Mouse (Mus musculus): ENCODE measurements around the gene Hc. TPM values are rescaled to one million over a fixed set of nuclear protein-coding genes. Genes with fewer than 3 reads are reported as not detected.

The Hc gene
- polyA plus RNA-seq, 1 experiment from 2014 or later = 0.31 TPM

DNA sequence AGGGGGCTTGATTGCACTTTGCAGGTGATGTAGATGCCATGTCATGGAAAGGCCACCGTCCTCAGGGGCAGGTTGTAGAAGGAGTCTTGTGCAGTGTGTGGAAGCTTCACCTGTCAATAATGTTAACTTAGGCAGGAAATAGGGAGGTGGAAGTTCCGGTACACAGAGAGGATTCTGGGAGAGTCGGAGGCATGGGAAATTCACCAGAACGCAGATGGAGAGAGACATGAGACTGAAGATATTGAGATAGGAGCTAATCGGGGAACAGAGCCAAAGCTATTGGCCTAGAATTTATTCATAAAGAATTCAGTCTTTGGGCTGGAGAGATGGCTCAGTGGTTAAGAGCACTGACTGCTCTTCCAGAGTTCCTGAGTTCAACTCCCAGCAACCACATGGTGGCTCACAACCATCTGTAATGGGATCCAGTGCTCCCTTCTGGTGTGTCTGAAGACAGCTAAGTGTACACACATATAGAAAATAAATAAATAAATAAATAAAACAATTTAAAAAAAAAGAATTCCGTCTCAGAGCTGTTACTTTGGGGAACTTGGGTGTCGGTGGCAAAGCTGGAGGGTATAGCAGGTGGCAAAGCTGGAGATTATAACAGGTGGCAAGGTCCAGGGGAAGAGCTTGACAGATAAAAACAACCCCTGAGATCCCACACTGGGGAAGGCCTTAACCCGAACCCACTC lies 94.8 kb downstream of the Hc start:
- WGBS = 77% methylated on average over 8 of the region's 8 CpGs
- H3K36me3 ChIP-seq = no peaks in the 10 kb centered on the region
- no peaks in the 10 kb centered on the region for H3K9me3 ChIP-seq
- peaks cover 19% of the 10 kb centered on the region for H3K4me1 ChIP-seq
- no peak overlapping the region for H3K4me3 ChIP-seq
- no peak for DNase-seq (ENCODE audit: low spot score)
- H3K27ac ChIP-seq = no peak overlapping the region
- peaks cover 1% of the 10 kb centered on the region for H3K27me3 ChIP-seq (ENCODE audit: insufficient read depth, poor library complexity, severe bottlenecking)

DNA sequence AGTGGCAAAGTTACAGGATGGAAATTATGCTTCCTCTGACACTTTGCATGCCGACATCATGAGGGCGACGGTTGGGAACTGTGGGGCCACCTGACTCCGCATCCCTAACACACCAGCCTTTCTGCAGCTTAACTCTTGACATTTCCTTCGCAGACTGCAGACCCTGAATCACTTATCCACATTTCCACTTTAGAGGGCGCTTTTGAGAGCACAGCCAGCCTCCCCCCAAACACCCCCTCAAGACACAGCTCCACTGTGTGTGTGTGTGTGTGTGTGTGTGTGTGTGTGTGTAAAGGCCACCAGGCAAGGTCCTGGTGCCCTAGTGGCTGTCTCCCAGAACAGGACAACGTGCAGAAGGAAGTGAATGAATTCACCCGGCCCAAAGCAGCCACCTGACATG lies 95.4 kb downstream of the Hc start:
- Histone ChIP-seq H3K9me3 (no peaks in the 10 kb centered on the region), H3K27ac (0 out of 2 replicates have a peak overlapping the region, but pooled peaks have one; percentile 59), H3K36me3 (no peaks in the 10 kb centered on the region), H3K4me1 (peaks cover 24% of the 10 kb centered on the region), H3K4me3 (no peak overlapping the region), H3K27me3 (ENCODE audit: insufficient read depth, poor library complexity, severe bottlenecking) (peaks cover 7% of the 10 kb centered on the region)
- 72% methylated on average over 8 of the region's 8 CpGs for WGBS
- no peak for DNase-seq (ENCODE audit: low spot score)

DNA sequence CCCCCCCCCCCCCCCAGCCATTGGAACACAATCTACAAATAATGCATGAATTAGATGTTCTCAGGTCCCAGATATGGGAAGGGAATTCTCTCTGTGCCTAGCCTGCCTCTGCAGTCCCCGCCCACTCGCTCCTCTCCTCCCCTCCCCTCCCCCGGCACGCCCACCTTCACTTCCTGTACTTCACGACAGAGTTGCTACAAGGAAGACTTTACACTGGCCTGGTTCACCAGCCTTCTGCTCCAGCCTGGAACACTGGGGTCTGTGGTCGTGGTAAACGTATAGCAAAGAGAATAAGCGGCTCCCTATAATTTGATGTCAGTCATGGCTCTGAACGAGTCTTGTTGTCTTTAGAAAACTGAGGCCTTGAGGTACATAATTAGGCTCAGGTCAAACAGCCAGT lies 95.9 kb downstream of the Hc start:
- H3K36me3 ChIP-seq = no peaks in the 10 kb centered on the region
- peak; percentile 83 for DNase-seq (ENCODE audit: low spot score)
- peaks cover 24% of the 10 kb centered on the region for H3K4me1 ChIP-seq
- no peaks in the 10 kb centered on the region for H3K9me3 ChIP-seq
- H3K4me3 ChIP-seq = 0 out of 2 replicates have a peak overlapping the region, but pooled peaks have one; percentile 18
- H3K27ac ChIP-seq = peak overlapping the region; percentile 59; the same call in 1 of the 2 replicates
- WGBS = 38% methylated on average over 8 of the region's 9 CpGs
- H3K27me3 ChIP-seq (ENCODE audit: insufficient read depth, poor library complexity, severe bottlenecking) = peaks cover 8% of the 10 kb centered on the region

DNA sequence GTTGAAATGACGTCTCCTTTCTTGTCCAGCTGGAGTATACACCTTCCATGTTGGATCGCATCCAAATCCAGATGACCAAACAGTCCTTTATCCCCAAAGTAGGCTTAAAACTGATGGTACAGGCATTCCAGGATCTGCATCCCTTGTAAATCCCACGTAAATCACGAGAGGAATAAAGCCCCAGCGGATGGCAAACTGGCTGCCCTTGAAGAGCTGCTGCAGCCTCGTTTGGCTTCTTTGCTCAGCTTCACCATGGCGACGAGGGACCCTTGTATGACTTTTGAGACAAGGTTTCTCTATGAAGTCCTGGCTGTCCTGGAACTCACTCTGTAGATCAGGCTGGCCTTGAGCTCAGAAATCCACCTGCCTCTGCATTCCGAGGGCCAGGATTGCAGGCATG lies 96.6 kb downstream of the Hc start:
- Histone ChIP-seq H3K4me1 (peaks cover 24% of the 10 kb centered on the region), H3K27me3 (ENCODE audit: insufficient read depth, poor library complexity, severe bottlenecking) (peaks cover 8% of the 10 kb centered on the region), H3K36me3 (no peaks in the 10 kb centered on the region), H3K9me3 (no peaks in the 10 kb centered on the region), H3K27ac (no peak overlapping the region), H3K4me3 (no peak overlapping the region)
- DNase-seq (ENCODE audit: low spot score) = no peak
- 79% methylated on average over 9 of the region's 9 CpGs for WGBS

- no peak overlapping the region for H3K4me3 ChIP-seq
- no peak for DNase-seq (ENCODE audit: low spot score)
- WGBS = 87% methylated on average over 6 of the region's 6 CpGs
- H3K27ac ChIP-seq = no peak overlapping the region
- H3K9me3 ChIP-seq = no peaks in the 10 kb centered on the region
- H3K4me1 ChIP-seq = peaks cover 24% of the 10 kb centered on the region
- H3K36me3 ChIP-seq = no peaks in the 10 kb centered on the region
- peaks cover 8% of the 10 kb centered on the region for H3K27me3 ChIP-seq (ENCODE audit: insufficient read depth, poor library complexity, severe bottlenecking)
Measured at GRCm38 (mm10) chr2:34964230-34964629, 97.0 kb downstream of the Hc start.

DNA sequence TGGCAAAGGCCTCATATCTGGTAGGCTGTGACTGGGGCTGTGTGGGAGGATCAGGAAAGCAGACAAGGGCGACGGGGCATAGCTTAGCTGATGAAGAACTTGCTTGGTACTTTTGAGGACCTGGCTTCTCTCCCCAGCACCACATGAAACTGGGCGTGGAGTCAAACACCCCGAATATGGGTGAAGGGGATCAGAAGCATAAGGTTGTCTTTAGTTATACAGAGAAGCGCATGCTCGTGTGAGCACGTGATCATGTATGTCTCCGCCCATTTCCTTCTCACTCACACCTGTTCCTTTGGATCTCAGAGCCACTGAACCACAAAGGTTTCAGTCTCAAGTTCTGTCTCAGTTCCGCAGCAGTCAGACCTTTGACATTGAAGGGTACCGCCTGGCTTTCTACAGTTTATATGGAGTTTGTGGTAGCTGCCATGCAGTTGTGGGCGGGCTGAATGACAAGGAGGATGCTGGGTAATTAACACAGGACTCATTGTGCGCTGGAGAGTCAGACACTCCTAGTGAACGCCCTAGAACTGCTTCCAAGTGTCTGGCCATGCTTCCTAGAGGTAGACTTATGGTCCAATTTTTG lies 97.8 kb downstream of the Hc start:
- peaks cover 8% of the 10 kb centered on the region for H3K27me3 ChIP-seq (ENCODE audit: insufficient read depth, poor library complexity, severe bottlenecking)
- H3K27ac ChIP-seq = no peak overlapping the region
- no peaks in the 10 kb centered on the region for H3K9me3 ChIP-seq
- no peaks in the 10 kb centered on the region for H3K36me3 ChIP-seq
- WGBS = 81% methylated on average over 13 of the region's 13 CpGs
- no peak overlapping the region for H3K4me3 ChIP-seq
- H3K4me1 ChIP-seq = peaks cover 24% of the 10 kb centered on the region
- no peak for DNase-seq (ENCODE audit: low spot score)

DNA sequence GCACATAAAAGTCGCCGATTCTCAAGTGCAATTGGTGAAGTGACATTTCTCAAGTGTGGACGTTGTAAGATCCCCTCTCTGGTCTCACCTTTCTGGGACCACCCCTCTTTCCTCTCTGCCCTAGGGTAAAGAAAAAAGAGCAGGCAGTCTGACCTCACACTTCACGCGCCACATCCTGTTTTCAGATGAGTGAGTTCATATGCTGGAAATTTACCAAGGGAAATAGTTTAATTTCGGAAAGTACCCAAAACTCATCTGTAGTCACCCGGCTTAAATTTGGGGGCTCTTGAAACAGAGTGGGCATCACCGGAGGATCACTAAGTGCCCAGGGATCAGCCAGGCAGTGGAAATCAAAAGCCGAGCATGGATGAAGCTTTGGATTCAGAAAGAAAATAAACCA lies 98.3 kb downstream of the Hc start:
- peaks cover 24% of the 10 kb centered on the region for H3K4me1 ChIP-seq
- no peak overlapping the region for H3K27ac ChIP-seq
- H3K4me3 ChIP-seq = no peak overlapping the region
- no peaks in the 10 kb centered on the region for H3K36me3 ChIP-seq
- DNase-seq (ENCODE audit: low spot score) = no peak
- no peaks in the 10 kb centered on the region for H3K9me3 ChIP-seq
- peaks cover 8% of the 10 kb centered on the region for H3K27me3 ChIP-seq (ENCODE audit: insufficient read depth, poor library complexity, severe bottlenecking)
- WGBS = 81% methylated on average over 9 of the region's 9 CpGs

- H3K9me3 ChIP-seq = no peaks in the 10 kb centered on the region
- no peak overlapping the region for H3K4me3 ChIP-seq
- 76% methylated on average over 2 of the region's 2 CpGs for WGBS
- H3K36me3 ChIP-seq = no peaks in the 10 kb centered on the region
- no peak for DNase-seq (ENCODE audit: low spot score)
- peaks cover 24% of the 10 kb centered on the region for H3K4me1 ChIP-seq
- peaks cover 8% of the 10 kb centered on the region for H3K27me3 ChIP-seq (ENCODE audit: insufficient read depth, poor library complexity, severe bottlenecking)
- no peak overlapping the region for H3K27ac ChIP-seq
Measured at GRCm38 (mm10) chr2:34962211-34962610, 99.0 kb downstream of the Hc start.

- Histone ChIP-seq H3K9me3 (no peaks in the 10 kb centered on the region), H3K4me1 (peaks cover 24% of the 10 kb centered on the region), H3K36me3 (no peaks in the 10 kb centered on the region), H3K27me3 (ENCODE audit: insufficient read depth, poor library complexity, severe bottlenecking) (peaks cover 8% of the 10 kb centered on the region), H3K4me3 (peak within 1 kb of the TSS; percentile 56), H3K27ac (peak within 1 kb of the TSS; percentile 74; the same call in 1 of the 2 replicates)
- 11% methylated on average over 20 of the region's 20 CpGs for WGBS
- DNase-seq (ENCODE audit: low spot score) = no peak
Measured at GRCm38 (mm10) chr2:34961481-34962036, 99.7 kb downstream of the Hc start, which contains the start of gene Traf1. TSS of gene Traf1 (minus strand) at chr2:34961772.

- Histone ChIP-seq H3K27me3 (ENCODE audit: insufficient read depth, poor library complexity, severe bottlenecking) (peaks cover 8% of the 10 kb centered on the region), H3K4me3 (peak overlapping the region; percentile 56), H3K27ac (peak overlapping the region; percentile 74; the same call in 1 of the 2 replicates), H3K4me1 (peaks cover 23% of the 10 kb centered on the region), H3K9me3 (no peaks in the 10 kb centered on the region), H3K36me3 (no peaks in the 10 kb centered on the region)
- WGBS = 62% methylated on average over 6 of the region's 6 CpGs
- DNase-seq (ENCODE audit: low spot score) = no peak
Measured at GRCm38 (mm10) chr2:34960966-34961365, 100.3 kb downstream of the Hc start.

DNA sequence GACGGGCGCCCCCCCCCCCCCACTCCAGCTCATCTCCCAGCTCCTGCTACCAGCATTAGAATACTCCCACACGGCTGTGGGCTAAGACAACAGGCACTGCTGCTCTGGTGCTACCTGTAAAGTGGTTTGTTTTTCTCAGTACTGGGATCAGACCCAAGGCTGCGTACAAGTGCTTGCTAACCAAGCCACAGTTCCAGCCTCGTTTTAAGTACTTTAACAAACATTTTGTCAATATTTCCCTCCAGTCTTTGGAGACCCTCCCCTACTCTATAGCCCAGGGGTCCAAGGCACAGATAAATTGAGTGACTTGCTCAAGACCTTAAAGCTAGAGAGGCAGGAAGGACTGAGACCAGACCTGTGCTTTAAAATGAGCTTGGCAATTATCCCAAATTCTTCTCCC lies 100.8 kb downstream of the Hc start:
- WGBS = 80% methylated on average over 5 of the region's 5 CpGs
- H3K36me3 ChIP-seq = no peaks in the 10 kb centered on the region
- H3K27me3 ChIP-seq (ENCODE audit: insufficient read depth, poor library complexity, severe bottlenecking) = peaks cover 8% of the 10 kb centered on the region
- DNase-seq (ENCODE audit: low spot score) = no peak
- H3K27ac ChIP-seq = no peak overlapping the region
- H3K4me1 ChIP-seq = peaks cover 18% of the 10 kb centered on the region
- no peak overlapping the region for H3K4me3 ChIP-seq
- H3K9me3 ChIP-seq = no peaks in the 10 kb centered on the region

- peaks cover 13% of the 10 kb centered on the region for H3K4me1 ChIP-seq
- no peaks in the 10 kb centered on the region for H3K36me3 ChIP-seq
- DNase-seq (ENCODE audit: low spot score) = no peak
- no peaks in the 10 kb centered on the region for H3K9me3 ChIP-seq
- peaks cover 8% of the 10 kb centered on the region for H3K27me3 ChIP-seq (ENCODE audit: insufficient read depth, poor library complexity, severe bottlenecking)
- no peak overlapping the region for H3K4me3 ChIP-seq
- H3K27ac ChIP-seq = no peak overlapping the region
- WGBS = 88% methylated on average over 7 of the region's 7 CpGs
Measured at GRCm38 (mm10) chr2:34958582-34958981, 102.7 kb downstream of the Hc start.

DNA sequence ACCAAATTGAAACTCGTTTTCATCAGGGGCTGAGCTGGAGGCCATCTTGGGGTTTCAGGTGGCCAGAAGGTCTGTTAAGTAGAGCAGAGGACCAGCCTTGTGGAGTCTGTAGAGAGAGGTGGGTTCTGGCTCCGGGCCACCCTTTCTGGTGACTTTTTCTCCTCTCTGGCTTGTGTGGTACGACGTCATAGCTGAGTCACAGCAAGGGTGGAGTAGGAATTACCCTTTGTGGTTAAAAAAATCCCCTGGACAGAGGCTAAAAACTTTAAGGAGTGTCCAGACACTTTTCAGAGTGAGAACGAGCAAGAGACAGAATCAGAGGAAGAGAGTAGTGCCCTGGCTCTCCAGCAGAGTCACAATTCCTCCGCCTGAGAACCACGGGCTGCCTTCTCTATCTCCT lies 103.2 kb downstream of the Hc start:
- Histone ChIP-seq H3K4me1 (peaks cover 10% of the 10 kb centered on the region), H3K27ac (no peak overlapping the region), H3K4me3 (no peak overlapping the region), H3K36me3 (no peaks in the 10 kb centered on the region), H3K27me3 (ENCODE audit: insufficient read depth, poor library complexity, severe bottlenecking) (peaks cover 8% of the 10 kb centered on the region), H3K9me3 (no peaks in the 10 kb centered on the region)
- DNase-seq (ENCODE audit: low spot score) = no peak
- WGBS = 73% methylated on average over 7 of the region's 7 CpGs

All from heart, embryonic 10.5 days (tissue).